Mouse (Mus musculus): ENCODE measurements at regions not wholly inside any gene's neighbourhood (a gene's known extent, or its start where the extent isn't known, plus 50 kb on each side); places are given as distances from the start of the nearest gene placed in this dataset.

GRCm38 (mm10) chr14:99713069-99713830 lies 414.8 kb downstream of the Klf5 start:
- no peak for DNase-seq (ENCODE audit: low read depth)

- DNase-seq (ENCODE audit: low read depth), result no peak
Measured at GRCm38 (mm10) chr14:99733474-99734199, 435.1 kb downstream of the Klf5 start.

GRCm38 (mm10) chr14:99734200-99734567 lies 435.7 kb downstream of the Klf5 start:
- DNase-seq (ENCODE audit: low read depth), result no peak

- no peak for DNase-seq (ENCODE audit: low read depth)
Measured at GRCm38 (mm10) chr14:99743625-99744297, 445.3 kb downstream of the Klf5 start.

- DNase-seq (ENCODE audit: low read depth), result no peak
Measured at GRCm38 (mm10) chr14:99745209-99745608, 446.7 kb downstream of the Klf5 start.

GRCm38 (mm10) chr14:99748166-99748565 lies 449.7 kb downstream of the Klf5 start:
- no peak for DNase-seq (ENCODE audit: low read depth)

- no peak for DNase-seq (ENCODE audit: low read depth)
Measured at GRCm38 (mm10) chr14:99749308-99750305, 451.1 kb downstream of the Klf5 start.

GRCm38 (mm10) chr14:99758045-99758444 lies 459.6 kb downstream of the Klf5 start:
- DNase-seq (ENCODE audit: low read depth), result no peak

- DNase-seq (ENCODE audit: low read depth), result no peak
Measured at GRCm38 (mm10) chr14:99763336-99763735, 464.8 kb downstream of the Klf5 start.

GRCm38 (mm10) chr14:99771009-99771408 lies 472.5 kb downstream of the Klf5 start:
- DNase-seq (ENCODE audit: low read depth), result no peak

- DNase-seq (ENCODE audit: low read depth), result no peak
Measured at GRCm38 (mm10) chr14:99772774-99773423, 474.4 kb downstream of the Klf5 start.

- DNase-seq (ENCODE audit: low read depth), result no peak
Measured at GRCm38 (mm10) chr14:99778477-99778876, 480.0 kb downstream of the Klf5 start.

GRCm38 (mm10) chr14:99778957-99779356 lies 480.5 kb downstream of the Klf5 start:
- no peak for DNase-seq (ENCODE audit: low read depth)

- DNase-seq (ENCODE audit: low read depth), result no peak
Measured at GRCm38 (mm10) chr14:99783646-99784045, 485.2 kb downstream of the Klf5 start.

- no peak for DNase-seq (ENCODE audit: low read depth)
Measured at GRCm38 (mm10) chr14:99785106-99785505, 486.6 kb downstream of the Klf5 start.

GRCm38 (mm10) chr14:99786367-99786766 lies 487.9 kb downstream of the Klf5 start:
- DNase-seq (ENCODE audit: low read depth), result no peak

GRCm38 (mm10) chr14:99788185-99788584 lies 489.7 kb downstream of the Klf5 start:
- no peak for DNase-seq (ENCODE audit: low read depth)

- no peak for DNase-seq (ENCODE audit: low read depth)
Measured at GRCm38 (mm10) chr14:99796293-99796692, 488.2 kb downstream of the Klf12 start.

GRCm38 (mm10) chr14:99806052-99806451 lies 478.4 kb downstream of the Klf12 start:
- DNase-seq (ENCODE audit: low read depth), result no peak

GRCm38 (mm10) chr14:99806599-99806998 lies 477.9 kb downstream of the Klf12 start:
- DNase-seq (ENCODE audit: low read depth), result no peak

All from gonadal fat pad, adult 2 months (tissue).